Mouse (Mus musculus) central nervous system, embryonic 18 days (tissue): ENCODE measurements around the gene Trappc1. TPM values are rescaled to one million over a fixed set of nuclear protein-coding genes. Genes with fewer than 3 reads are reported as not detected.

Experiments
- polyA plus RNA-seq: library from polyadenylated mRNA; depleted of rRNA; stranded (reverse); fragments of >200 nt; gene quantifications from 2 replicates; pipeline ENCODE4 v1.2.3, GENCODE M21; 2012; rRNA removed

The Trappc1 gene
- 85.3 and 85.5 TPM in 2 replicates for polyA plus RNA-seq

GRCm38 (mm10) chr11:69323667-69324111, at the start of gene Trappc1, which contains the start of gene Cntrob:
TSS of gene Trappc1 (plus strand) at chr11:69323980.
TSS of gene Cntrob (minus strand) at chr11:69323775.

GRCm38 (mm10) chr11:69325628-69326407, 2.0 kb downstream of the Trappc1 start, which contains the start of gene Kcnab3:
TSS of gene Kcnab3 (plus strand) at chr11:69326258.

DNA sequence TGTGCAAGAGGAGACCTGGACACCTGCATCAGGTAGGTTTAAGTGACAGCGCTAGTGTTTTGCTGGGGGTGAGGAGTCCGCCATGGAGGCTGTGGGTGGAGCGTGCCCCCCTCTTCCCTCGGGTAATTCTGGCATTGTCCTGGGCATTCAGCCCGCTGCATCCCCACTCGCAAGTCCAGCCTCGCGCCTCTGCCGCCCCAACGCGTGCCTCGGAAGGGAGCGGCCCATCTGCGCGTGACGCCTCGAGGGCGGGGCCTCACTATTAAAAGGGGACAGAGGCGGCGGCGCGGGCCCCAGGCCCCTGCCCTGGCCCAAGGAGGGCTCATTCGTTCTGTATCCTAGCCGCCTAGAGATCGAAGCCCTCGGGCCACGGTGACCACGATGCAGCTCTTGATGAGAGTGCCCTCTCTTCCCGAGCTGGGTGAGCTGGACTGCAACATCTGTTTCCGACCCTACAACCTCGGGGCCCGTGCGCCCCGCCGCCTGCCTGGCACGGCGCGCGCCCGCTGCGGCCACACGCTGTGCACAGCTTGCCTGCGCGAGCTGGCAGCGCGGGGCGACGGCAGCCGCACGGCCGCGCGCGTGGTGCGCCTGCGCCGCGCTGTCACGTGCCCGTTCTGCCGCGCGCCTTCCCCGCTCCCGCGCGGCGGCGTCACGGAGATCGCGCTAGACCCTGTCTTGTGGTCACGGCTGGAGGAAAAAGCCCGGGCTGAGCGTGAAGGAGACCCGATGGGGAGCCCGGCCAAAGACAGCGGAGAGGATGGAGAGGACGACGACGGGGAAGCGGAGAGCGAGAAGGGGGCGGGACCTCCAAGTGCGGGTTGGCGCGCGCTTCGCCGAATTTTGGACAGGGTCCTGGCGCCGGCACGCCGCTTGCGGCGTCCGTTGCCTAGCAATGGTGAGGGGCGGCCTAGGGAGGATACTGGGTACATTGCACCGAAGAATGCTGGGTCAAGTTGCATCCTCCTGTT, 16.7 kb downstream of the Trappc1 start, which contains the start of gene Rnf227:
TSS of gene Rnf227 (plus strand) at position 301 of the 971 bp plus-strand sequence.

DNA sequence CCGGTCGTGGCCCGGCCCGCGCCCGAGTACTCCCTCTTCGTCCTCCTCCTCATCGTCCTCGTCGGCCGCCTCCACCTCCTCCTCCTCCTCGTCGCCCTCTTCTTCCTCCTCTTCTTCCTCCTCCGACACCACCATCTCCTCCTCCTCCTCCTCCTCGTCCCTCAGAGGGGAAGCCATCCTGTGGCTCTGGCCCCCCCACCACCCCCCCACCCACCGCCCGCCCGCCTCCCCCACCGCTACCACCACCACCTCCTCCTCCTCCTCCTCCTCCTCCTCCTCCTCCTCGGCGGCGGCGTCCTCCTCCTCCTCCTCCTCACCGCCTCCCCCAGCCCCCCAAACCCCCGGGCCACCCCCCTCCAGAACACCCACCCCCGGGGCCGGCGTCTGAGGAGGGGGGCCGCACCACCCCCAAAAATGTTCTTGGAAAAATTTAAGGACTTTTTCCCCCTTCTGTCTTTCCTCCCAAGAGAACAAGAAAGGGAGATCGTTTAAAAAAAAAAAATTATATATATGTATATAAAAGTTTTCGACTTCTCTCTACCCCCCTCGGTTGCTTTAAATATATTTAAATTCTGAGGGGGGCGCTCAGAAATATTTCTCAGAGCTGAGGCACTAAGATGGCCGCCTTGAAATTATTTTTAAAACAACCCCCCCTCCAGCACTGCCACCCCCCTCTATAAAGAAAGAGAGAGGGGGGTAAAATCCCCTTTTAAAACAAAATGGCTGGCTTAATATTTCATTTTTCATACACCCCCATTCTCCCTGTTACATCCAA, 45.6 kb downstream of the Trappc1 start, which contains the start of gene Chd3:
TSS of gene Chd3 (minus strand) at position 192 of the 775 bp plus-strand sequence.

Other genes with a start within 250 kb of the Trappc1 start
- 324 and 361 TPM in 2 replicates for gene Vamp2, start 235.5 kb upstream of the Trappc1 start, polyA plus RNA-seq
- gene Per1, start 228.8 kb upstream of the Trappc1 start, polyA plus RNA-seq: 11.5 and 13.7 TPM in 2 replicates
- gene Hes7, start 203.6 kb upstream of the Trappc1 start, polyA plus RNA-seq: 1.6 and 1.7 TPM in 2 replicates
- gene 9130213A22Rik, start 201.4 kb upstream of the Trappc1 start, polyA plus RNA-seq: 1.2 TPM in 2 replicates
- 16.7 and 18.3 TPM in 2 replicates for gene Aloxe3, start 198.1 kb upstream of the Trappc1 start, polyA plus RNA-seq
- gene Alox12b, start 167.0 kb upstream of the Trappc1 start, polyA plus RNA-seq: 0.49 and 1.0 TPM in 2 replicates
- 0.36 and 0.44 TPM in 2 replicates for gene Alox8, start 126.1 kb upstream of the Trappc1 start, polyA plus RNA-seq
- 0.60 and 0.67 TPM in 2 replicates for gene Gucy2e, start 86.9 kb upstream of the Trappc1 start, polyA plus RNA-seq
- 40.0 and 40.8 TPM in 2 replicates for gene Cntrob, start 205 bp upstream of the Trappc1 start, polyA plus RNA-seq
- gene Kcnab3, start 2.3 kb downstream of the Trappc1 start, polyA plus RNA-seq: 11.2 and 11.8 TPM in 2 replicates
- gene Rnf227, start 16.5 kb downstream of the Trappc1 start, polyA plus RNA-seq: 143 and 152 TPM in 2 replicates
- 260 and 330 TPM in 2 replicates for gene Chd3, start 45.4 kb downstream of the Trappc1 start, polyA plus RNA-seq
- 104 and 131 TPM in 2 replicates for gene Naa38, start 71.5 kb downstream of the Trappc1 start, polyA plus RNA-seq
- gene Cyb5d1, start 71.7 kb downstream of the Trappc1 start, polyA plus RNA-seq: 25.8 and 28.6 TPM in 2 replicates
- 4.4 and 5.5 TPM in 2 replicates for gene Tmem88, start 74.3 kb downstream of the Trappc1 start, polyA plus RNA-seq
- 10.9 and 16.9 TPM in 2 replicates for gene Kdm6b, start 89.7 kb downstream of the Trappc1 start, polyA plus RNA-seq
- gene Dnah2, start 225.1 kb downstream of the Trappc1 start, polyA plus RNA-seq: 9.3 and 9.5 TPM in 2 replicates
- 209 and 212 TPM in 2 replicates for gene Efnb3, start 236.2 kb downstream of the Trappc1 start, polyA plus RNA-seq